Mouse (Mus musculus): ENCODE measurements around the gene Map2k7. TPM values are rescaled to one million over a fixed set of nuclear protein-coding genes. Genes with fewer than 3 reads are reported as not detected.
"Not testable (repeated sequence)": the region's sequence is repeated elsewhere in the genome, so short reads cannot be mapped to it uniquely, and the experiment has no call there.

Gene Map2k7
- polyA plus RNA-seq, 1 experiment, result 24.9 TPM

GRCm38 (mm10) chr8:4252116-4252760, 13.7 kb downstream of the Map2k7 start:
- H3K27ac ChIP-seq (ENCODE audit: insufficient read depth, low read length), result peak overlapping the region; percentile 7; the same call in 1 of the 2 replicates
- H3K4me3 ChIP-seq (ENCODE audit: extremely low read depth, insufficient read depth, insufficient read length), result peak overlapping the region; percentile 50
- TF ChIP-seq CTCF (IDR thresholded peaks at IDR 0.05; ENCODE audit: extremely low read depth, insufficient read depth, insufficient read length, insufficient replicate concordance), result no peak
- TF ChIP-seq POLR2A (IDR thresholded peaks at IDR 0.05; ENCODE audit: low read depth, low read length), result no peak
- WGBS, result 40% methylated on average over 8 of the region's 8 CpGs
- no peaks in the 10 kb centered on the region for H3K27me3 ChIP-seq (ENCODE audit: control insufficient read depth, insufficient read depth, low read length)
- H3K36me3 ChIP-seq (ENCODE audit: control insufficient read depth, insufficient read depth, low read length), result peaks cover 10% of the 10 kb centered on the region
- DNase-seq (ENCODE audit: low read depth in 1 of 2, low spot score in 2 of 2), result no peak
- H3K4me1 ChIP-seq (ENCODE audit: control insufficient read depth, insufficient read depth, insufficient read length), result peaks cover 4% of the 10 kb centered on the region; the same call in 1 of the 2 replicates

GRCm38 (mm10) chr8:4252934-4253841, 14.6 kb downstream of the Map2k7 start, which contains the start of gene Snapc2:
Snapc2 (plus strand) TSS chr8:4253080.
- Histone ChIP-seq H3K4me3 (ENCODE audit: extremely low read depth, insufficient read depth, insufficient read length) (peak within 1 kb of the TSS; percentile 97), H3K27ac (ENCODE audit: insufficient read depth, low read length) (peak within 1 kb of the TSS; percentile 91), H3K27me3 (ENCODE audit: control insufficient read depth, insufficient read depth, low read length) (no peaks in the 10 kb centered on the region), H3K36me3 (ENCODE audit: control insufficient read depth, insufficient read depth, low read length) (peaks cover 9% of the 10 kb centered on the region), H3K4me1 (ENCODE audit: control insufficient read depth, insufficient read depth, insufficient read length) (peaks cover 4% of the 10 kb centered on the region; the same call in 1 of the 2 replicates)
- no peak for TF ChIP-seq CTCF (IDR thresholded peaks at IDR 0.05; ENCODE audit: extremely low read depth, insufficient read depth, insufficient read length, insufficient replicate concordance)
- peak; percentile 88 to 94 for DNase-seq (ENCODE audit: low read depth in 1 of 2, low spot score in 2 of 2)
- under 1% methylated on average over 69 of the region's 69 CpGs for WGBS

- Histone ChIP-seq H3K4me1 (ENCODE audit: control insufficient read depth, insufficient read depth, insufficient read length) (peaks cover 11% of the 10 kb centered on the region), H3K36me3 (ENCODE audit: control insufficient read depth, insufficient read depth, low read length) (peaks cover 9% of the 10 kb centered on the region), H3K27me3 (ENCODE audit: control insufficient read depth, insufficient read depth, low read length) (no peaks in the 10 kb centered on the region), H3K27ac (ENCODE audit: insufficient read depth, low read length) (no peak overlapping the region), H3K4me3 (ENCODE audit: extremely low read depth, insufficient read depth, insufficient read length) (no peak overlapping the region)
- WGBS, result 80% methylated on average over 6 of the region's 6 CpGs
- DNase-seq (ENCODE audit: low read depth in 1 of 2, low spot score in 2 of 2), result no peak
- TF ChIP-seq POLR2A (IDR thresholded peaks at IDR 0.05; ENCODE audit: low read depth, low read length) (no peak), CTCF (IDR thresholded peaks at IDR 0.05; ENCODE audit: extremely low read depth, insufficient read depth, insufficient read length, insufficient replicate concordance) (no peak)
Measured at GRCm38 (mm10) chr8:4254001-4254400, 15.5 kb downstream of the Map2k7 start.

- WGBS, result 87% methylated on average over 7 of the region's 7 CpGs
- not testable (repeated sequence) for DNase-seq (ENCODE audit: low read depth in 1 of 2, low spot score in 2 of 2); H3K4me3 ChIP-seq (ENCODE audit: extremely low read depth, insufficient read depth, insufficient read length); H3K27ac ChIP-seq (ENCODE audit: insufficient read depth, low read length); H3K36me3 ChIP-seq (ENCODE audit: control insufficient read depth, insufficient read depth, low read length); H3K27me3 ChIP-seq (ENCODE audit: control insufficient read depth, insufficient read depth, low read length)
- peaks cover 16% of the 10 kb centered on the region for H3K4me1 ChIP-seq (ENCODE audit: control insufficient read depth, insufficient read depth, insufficient read length)
Measured at GRCm38 (mm10) chr8:4255471-4255870, 16.9 kb downstream of the Map2k7 start.

GRCm38 (mm10) chr8:4256911-4257310, 18.4 kb downstream of the Map2k7 start:
- no peak overlapping the region for H3K4me3 ChIP-seq (ENCODE audit: extremely low read depth, insufficient read depth, insufficient read length)
- H3K27me3 ChIP-seq (ENCODE audit: control insufficient read depth, insufficient read depth, low read length), result no peaks in the 10 kb centered on the region
- no peak overlapping the region for H3K27ac ChIP-seq (ENCODE audit: insufficient read depth, low read length)
- no peak for TF ChIP-seq POLR2A (IDR thresholded peaks at IDR 0.05; ENCODE audit: low read depth, low read length)
- 84% methylated on average over 4 of the region's 4 CpGs for WGBS
- H3K4me1 ChIP-seq (ENCODE audit: control insufficient read depth, insufficient read depth, insufficient read length), result peaks cover 16% of the 10 kb centered on the region
- H3K36me3 ChIP-seq (ENCODE audit: control insufficient read depth, insufficient read depth, low read length), result peaks cover 10% of the 10 kb centered on the region
- DNase-seq (ENCODE audit: low read depth in 1 of 2, low spot score in 2 of 2), result no peak

GRCm38 (mm10) chr8:4257350-4257749, 18.8 kb downstream of the Map2k7 start:
- peaks cover 10% of the 10 kb centered on the region for H3K36me3 ChIP-seq (ENCODE audit: control insufficient read depth, insufficient read depth, low read length)
- no peak overlapping the region for H3K4me3 ChIP-seq (ENCODE audit: extremely low read depth, insufficient read depth, insufficient read length)
- H3K4me1 ChIP-seq (ENCODE audit: control insufficient read depth, insufficient read depth, insufficient read length), result peaks cover 16% of the 10 kb centered on the region
- H3K27me3 ChIP-seq (ENCODE audit: control insufficient read depth, insufficient read depth, low read length), result no peaks in the 10 kb centered on the region
- 93% methylated on average over 4 of the region's 4 CpGs for WGBS
- no peak overlapping the region for H3K27ac ChIP-seq (ENCODE audit: insufficient read depth, low read length)
- DNase-seq (ENCODE audit: low read depth in 1 of 2, low spot score in 2 of 2), result no peak
- TF ChIP-seq CTCF (IDR thresholded peaks at IDR 0.05; ENCODE audit: extremely low read depth, insufficient read depth, insufficient read length, insufficient replicate concordance) (no peak), POLR2A (IDR thresholded peaks at IDR 0.05; ENCODE audit: low read depth, low read length) (no peak)

- H3K4me1 ChIP-seq (ENCODE audit: control insufficient read depth, insufficient read depth, insufficient read length), result peaks cover 13% of the 10 kb centered on the region
- H3K27ac ChIP-seq (ENCODE audit: insufficient read depth, low read length), result no peak overlapping the region
- H3K4me3 ChIP-seq (ENCODE audit: extremely low read depth, insufficient read depth, insufficient read length), result peak overlapping the region; percentile 55; the same call in 1 of the 2 replicates
- TF ChIP-seq POLR2A (IDR thresholded peaks at IDR 0.05; ENCODE audit: low read depth, low read length) (no peak), CTCF (IDR thresholded peaks at IDR 0.05; ENCODE audit: extremely low read depth, insufficient read depth, insufficient read length, insufficient replicate concordance) (peak; percentile 80; the same call in 1 of the 2 replicates)
- no peaks in the 10 kb centered on the region for H3K27me3 ChIP-seq (ENCODE audit: control insufficient read depth, insufficient read depth, low read length)
- WGBS, result 5% methylated on average over 35 of the region's 35 CpGs
- peaks cover 12% of the 10 kb centered on the region for H3K36me3 ChIP-seq (ENCODE audit: control insufficient read depth, insufficient read depth, low read length)
- peak in 1 of 2 experiments; percentile 69 for DNase-seq (ENCODE audit: low read depth in 1 of 2, low spot score in 2 of 2)
Measured at GRCm38 (mm10) chr8:4258233-4258632, 19.7 kb downstream of the Map2k7 start.

All from spleen, adult 2 months (tissue).